Mouse (Mus musculus): ENCODE results near the gene Gatad2a.

GRCm38 (mm10) chr8:69895772-69896451 lies 100.3 kb downstream of the Gatad2a start:
- TF ChIP-seq CTCF (IDR thresholded peaks at IDR 0.05; ENCODE audit: borderline replicate concordance, insufficient read depth, low read length), result no peak
- no peak for TF ChIP-seq POLR2A (IDR thresholded peaks at IDR 0.05; ENCODE audit: low read depth, low read length)
